Mouse (Mus musculus) stomach, postnatal 0 days (tissue): ENCODE results near the gene Uhrf1bp1l. TPM values are rescaled to one million over a fixed set of nuclear protein-coding genes. Genes with fewer than 3 reads are reported as not detected.
"Not testable (repeated sequence)": the region's sequence is repeated elsewhere in the genome, so short reads cannot be mapped to it uniquely, and the experiment has no call there.

ENCODE experiments used
- ATAC-seq: fragments of 200-750 bp; cut with Nextera tagmentation; 2 replicates; pipeline ENCODE4 v1.8.0; 2017; ENCODE audit not compliant: low FRiP score, low TSS enrichment
- DNase-seq: peaks from one replicate; pipeline ENCODE4 v3.0.0-alpha.2; 2016; ENCODE audit warnings: low spot score
- H3K27ac ChIP-seq: fragments of 300-500 bp; sonication (generic); replicated peaks from 2 replicates; pipeline ENCODE4 v1.5.1; 2014; ENCODE audit warnings: mild to moderate bottlenecking, control low read depth
- H3K27me3 ChIP-seq: fragments of 300-500 bp; sonication (generic); 2 replicates; pipeline ENCODE4 v1.6.1; 2014; ENCODE audit warnings: low read length; ENCODE audit not compliant: control insufficient read depth, insufficient read depth
- H3K36me3 ChIP-seq: fragments of 300-500 bp; sonication (generic); 2 replicates; pipeline ENCODE4 v1.6.1; 2014; ENCODE audit warnings: low read length, mixed read lengths; ENCODE audit not compliant: control insufficient read depth, insufficient read depth
- H3K4me1 ChIP-seq: fragments of 300-500 bp; sonication (generic); replicated peaks from 2 replicates; pipeline ENCODE4 v1.6.1; 2014; ENCODE audit warnings: antibody characterized with exemption; ENCODE audit not compliant: control insufficient read depth, insufficient read depth
- H3K4me2 ChIP-seq: fragments of 300-500 bp; sonication (generic); replicated peaks from 2 replicates; pipeline ENCODE4 v1.6.1; 2014; ENCODE audit warnings: low read depth, mild to moderate bottlenecking, control low read depth, moderate library complexity
- H3K4me3 ChIP-seq: fragments of 300-500 bp; sonication (generic); 2 replicates; pipeline ENCODE4 v1.5.1; 2014; ENCODE audit warnings: low read depth, low read length, control low read depth
- H3K9ac ChIP-seq: fragments of 300-500 bp; sonication (generic); 2 replicates; pipeline ENCODE4 v1.6.1; 2014; ENCODE audit warnings: mild to moderate bottlenecking, low read length, control low read depth, mixed read lengths
- H3K9me3 ChIP-seq: fragments of 300-500 bp; sonication (generic); 2 replicates; pipeline ENCODE4 v1.6.1; 2016; ENCODE audit warnings: low read length; ENCODE audit not compliant: control insufficient read depth
- CTCF ChIP-seq: IDR thresholded peaks from 2 replicates; pipeline ENCODE4 v1.5.1; 2016; ENCODE audit warnings: antibody characterized with exemption, low read depth, mild to moderate bottlenecking, moderate library complexity
- EP300 ChIP-seq: optimal IDR thresholded peaks from 2 replicates; pipeline ENCODE3; 2016; ENCODE audit warnings: antibody characterized with exemption
- WGBS: fragments of 180-500 bp; shearing (Covaris S2); extraction: QIAGEN DNeasy Blood & Tissue Kit; methylation state at CpG from one replicate; pipeline ENCODE4 v1.1.7; 2014; 5-methylcytosine and 5-hydroxymethylcytosine counted together
- polyA plus RNA-seq: library from polyadenylated mRNA; unstranded; fragments of >200 nt; fragmentation: Nextera tagmentation; extraction: Ambion mirVana; gene quantifications from 2 replicates; pipeline ENCODE4 v1.2.1, GENCODE M21; 2015

Uhrf1bp1l gene
- 13.3 TPM in 2 replicates for polyA plus RNA-seq

- Histone ChIP-seq H3K9me3 (no peaks in the 10 kb centered on the region), H3K4me2 (peak within 1 kb of the TSS; percentile 81), H3K36me3 (no peaks in the 10 kb centered on the region), H3K9ac (peak within 1 kb of the TSS; percentile 90), H3K27me3 (no peaks in the 10 kb centered on the region), H3K27ac (peak within 1 kb of the TSS; percentile 94), H3K4me3 (peak within 1 kb of the TSS; percentile 99), H3K4me1 (no peaks in the 10 kb centered on the region)
- peak; percentile 89 for ATAC-seq
- TF ChIP-seq EP300 (no peak), CTCF (no peak)
- under 1% methylated on average over 67 of the region's 85 CpGs for WGBS
- peak; percentile 98 for DNase-seq
These were observed at the start of gene Uhrf1bp1l for GRCm38 (mm10) chr10:89744871-89745665. Uhrf1bp1l (plus strand) TSS chr10:89744991.

- no peak overlapping the region for H3K4me3 ChIP-seq
These were observed 49.4 kb upstream of the Uhrf1bp1l start for GRCm38 (mm10) chr10:89695194-89695911.

GRCm38 (mm10) chr10:89696270-89696669 is 48.5 kb upstream of the Uhrf1bp1l start:
- H3K27ac ChIP-seq, H3K9ac ChIP-seq, H3K36me3 ChIP-seq, ATAC-seq, DNase-seq, H3K4me3 ChIP-seq, H3K27me3 ChIP-seq, H3K9me3 ChIP-seq, H3K4me2 ChIP-seq, H3K4me1 ChIP-seq: not testable (repeated sequence)
- TF ChIP-seq CTCF = peak; percentile 18; the same call in 1 of the 2 replicates
- WGBS = 77% methylated on average over 2 of the region's 2 CpGs

More at GRCm38 (mm10) chr10:89695194-89695911, 49.4 kb upstream of the Uhrf1bp1l start:
- 77% methylated on average over 20 of the region's 20 CpGs for WGBS
- no peak for TF ChIP-seq CTCF
- TF ChIP-seq EP300 = no peak
- DNase-seq = no peak
- H3K27me3 ChIP-seq = no peaks in the 10 kb centered on the region
- H3K36me3 ChIP-seq = no peaks in the 10 kb centered on the region
- H3K4me1 ChIP-seq = no peaks in the 10 kb centered on the region
- no peak overlapping the region for H3K9ac ChIP-seq
- no peak for ATAC-seq
- no peaks in the 10 kb centered on the region for H3K9me3 ChIP-seq
- H3K27ac ChIP-seq = no peak overlapping the region
- no peak overlapping the region for H3K4me2 ChIP-seq

GRCm38 (mm10) chr10:89697956-89698355 is 46.8 kb upstream of the Uhrf1bp1l start:
- no peak overlapping the region for H3K4me2 ChIP-seq
- WGBS = 85% methylated on average over 3 of the region's 3 CpGs
- no peaks in the 10 kb centered on the region for H3K4me1 ChIP-seq
- no peak overlapping the region for H3K9ac ChIP-seq
- H3K36me3 ChIP-seq = no peaks in the 10 kb centered on the region
- no peak for TF ChIP-seq EP300
- no peak for TF ChIP-seq CTCF
- H3K9me3 ChIP-seq = no peaks in the 10 kb centered on the region
- no peak overlapping the region for H3K27ac ChIP-seq
- ATAC-seq (no peak), DNase-seq (no peak)
- H3K27me3 ChIP-seq = no peaks in the 10 kb centered on the region
- H3K4me3 ChIP-seq = no peak overlapping the region

- H3K36me3 ChIP-seq = no peaks in the 10 kb centered on the region
- H3K27ac ChIP-seq = no peak overlapping the region
- H3K4me2 ChIP-seq = no peak overlapping the region
- 41% methylated on average over 5 of the region's 5 CpGs for WGBS
- H3K9ac ChIP-seq = no peak overlapping the region
- ATAC-seq = 0 out of 2 replicates have a peak, but pooled peaks have one; percentile 70
- TF ChIP-seq CTCF (no peak), EP300 (no peak)
- H3K9me3 ChIP-seq = no peaks in the 10 kb centered on the region
- no peaks in the 10 kb centered on the region for H3K27me3 ChIP-seq
- H3K4me3 ChIP-seq = no peak overlapping the region
- peak; percentile 56 for DNase-seq
- no peaks in the 10 kb centered on the region for H3K4me1 ChIP-seq
These were observed 41.7 kb upstream of the Uhrf1bp1l start for GRCm38 (mm10) chr10:89703042-89703441.
